In the genomic region with DNA sequence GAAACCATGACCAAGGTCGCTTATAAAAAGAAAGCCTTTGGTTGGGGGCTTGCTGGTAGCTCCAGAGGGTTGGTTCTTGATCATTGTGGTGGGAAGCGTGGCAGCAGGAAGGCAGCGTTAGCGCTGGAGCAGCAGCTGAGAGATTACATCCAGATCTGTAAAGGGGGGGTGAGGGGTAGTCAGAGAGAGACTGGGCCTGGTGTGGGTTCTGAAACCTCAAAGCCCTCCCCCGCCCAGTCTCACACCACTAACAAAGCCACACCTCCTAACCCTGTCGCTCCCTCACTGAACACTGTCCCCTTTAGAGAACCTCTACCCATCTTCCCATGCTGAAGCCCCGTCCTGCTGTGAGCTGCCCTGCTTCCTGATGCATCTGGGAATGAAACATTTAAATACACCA, we compare ENCODE assay signal across 24 mouse cellular contexts. TPM values are rescaled to one million over a fixed set of nuclear protein-coding genes. Genes with fewer than 3 reads are reported as not detected.
A peak's percentile ranks its signal among the peaks of the same experiment; 100 is the strongest.
DNase-seq lines count a peak whose midpoint lies in the region; ATAC-seq lines count a peak whose summit lies in the region.
"Had no signal": no experiment of that assay in that cellular context is flagged by ENCODE, and none has a peak within 500 bp of the region (broad histone marks: within the 10 kb centered on the region; RNA-seq: fewer than 3 reads in every experiment).

No protein-coding gene starts in this region.

- no peak for ATAC-seq in liver, embryonic 12.5 days
- ATAC-seq in liver, embryonic 11.5 days (replicated peaks; ENCODE audit: low FRiP score), result no peak
- no peak for ATAC-seq in embryonic facial prominence, embryonic 14.5 days (ENCODE audit: low read depth)
- ATAC-seq: forebrain, embryonic 14.5 days; hindbrain, embryonic 16.5 days; intestine, embryonic 16.5 days had no signal

- H3K27me3 ChIP-seq in liver, embryonic 12.5 days (replicated peaks), result no peaks in the 10 kb centered on the region
- H3K27me3 ChIP-seq in liver, embryonic 11.5 days (replicated peaks; ENCODE audit: control insufficient read depth, insufficient read depth, low read length), result no peaks in the 10 kb centered on the region
- no peaks in the 10 kb centered on the region for H3K27me3 ChIP-seq in embryonic facial prominence, embryonic 14.5 days (replicated peaks; ENCODE audit: control insufficient read depth, insufficient read depth, low read length)
- H3K27me3 ChIP-seq: embryonic facial prominence, embryonic 15.5 days; limb, embryonic 15.5 days had no signal

- H3K36me3 ChIP-seq in liver, embryonic 12.5 days, result peaks cover 30% of the 10 kb centered on the region
- H3K36me3 ChIP-seq in liver, embryonic 11.5 days (ENCODE audit: control insufficient read depth, insufficient read depth, low read length), result no peaks in the 10 kb centered on the region
- peaks cover 15% of the 10 kb centered on the region; the same call in 1 of the 2 replicates for H3K36me3 ChIP-seq in embryonic facial prominence, embryonic 14.5 days (ENCODE audit: control insufficient read depth, insufficient read depth, low read length)

- H3K4me1 ChIP-seq in liver, embryonic 12.5 days, result peaks cover 39% of the 10 kb centered on the region
- peaks cover 13% of the 10 kb centered on the region for H3K4me1 ChIP-seq in liver, embryonic 11.5 days (replicated peaks; ENCODE audit: control insufficient read depth, insufficient read depth, low read length)
- H3K4me1 ChIP-seq in embryonic facial prominence, embryonic 14.5 days (ENCODE audit: control insufficient read depth, insufficient read depth, low read length), result peaks cover 13% of the 10 kb centered on the region; the same call in 1 of the 2 replicates

- DNase-seq in liver, embryonic 11.5 days (ENCODE audit: low spot score), result no peak
- peak; percentile 31 for DNase-seq in CD4-positive helper T cell, adult 2 months (ENCODE audit: low read depth, low spot score)
- peak; percentile 8 for DNase-seq in embryonic facial prominence, embryonic 14.5 days (ENCODE audit: low spot score)
- peak; percentile 79 for DNase-seq in retina, postnatal 1 day
- no peak for DNase-seq in spleen, postnatal 14 days (ENCODE audit: low spot score in 2 of 2)
- no peak for DNase-seq in gastrocnemius, postnatal 36 days
- DNase-seq: adrenal gland, postnatal 10 days; B cell, adult 2 months; cerebellum, adult 18-20 months; cerebellum, postnatal 14 days; heart, postnatal 4 days; kidney, adult 9 months; layer of hippocampus, postnatal 36 days; lung, adult 18-20 months; lung, postnatal 14 days; right cerebral cortex, adult 18-20 months had no signal

- intact Hi-C loops in gastrocnemius, postnatal 36 days (cut with DNase I), result no loop called here

- H3K27ac ChIP-seq in liver, embryonic 12.5 days, result no peak overlapping the region
- H3K27ac ChIP-seq in liver, embryonic 11.5 days (ENCODE audit: low read depth, low read length), result no peak overlapping the region
- H3K27ac ChIP-seq in embryonic facial prominence, embryonic 14.5 days (replicated peaks; ENCODE audit: low read depth, low read length), result no peak overlapping the region
- H3K27ac ChIP-seq: embryonic facial prominence, embryonic 15.5 days; heart, embryonic 10.5 days; layer of hippocampus, adult 2 months; limb, embryonic 15.5 days had no signal

- WGBS in liver, embryonic 12.5 days (ENCODE audit: insufficient replicate concordance), result 32% methylated on average over 7 of the region's 7 CpGs
- 39% methylated on average over 7 of the region's 7 CpGs for WGBS in liver, embryonic 11.5 days
- 53% methylated on average over 7 of the region's 7 CpGs for WGBS in embryonic facial prominence, embryonic 14.5 days

- H3K4me2 ChIP-seq in liver, embryonic 12.5 days, result no peak overlapping the region
- H3K4me2 ChIP-seq in liver, embryonic 11.5 days, result no peak overlapping the region
- H3K4me2 ChIP-seq in embryonic facial prominence, embryonic 14.5 days (ENCODE audit: low read depth, low read length), result no peak overlapping the region
- H3K4me2 ChIP-seq: embryonic facial prominence, embryonic 15.5 days; limb, embryonic 15.5 days had no signal

- H3K9ac ChIP-seq in liver, embryonic 12.5 days, result 0 out of 2 replicates have a peak overlapping the region, but pooled peaks have one; percentile 14
- H3K9ac ChIP-seq in liver, embryonic 11.5 days (ENCODE audit: low read depth, low read length), result no peak overlapping the region
- H3K9ac ChIP-seq in embryonic facial prominence, embryonic 14.5 days (ENCODE audit: low read depth, low read length), result no peak overlapping the region
- H3K9ac ChIP-seq: embryonic facial prominence, embryonic 15.5 days; limb, embryonic 15.5 days had no signal

- no peaks in the 10 kb centered on the region for H3K9me3 ChIP-seq in liver, embryonic 12.5 days (replicated peaks)
- no peaks in the 10 kb centered on the region for H3K9me3 ChIP-seq in liver, embryonic 11.5 days (ENCODE audit: control insufficient read depth, low read length)
- H3K9me3 ChIP-seq in embryonic facial prominence, embryonic 14.5 days (ENCODE audit: control insufficient read depth, low read length), result no peaks in the 10 kb centered on the region
- H3K9me3 ChIP-seq: embryonic facial prominence, embryonic 15.5 days; heart, embryonic 10.5 days; limb, embryonic 15.5 days had no signal

- no peak overlapping the region for H3K4me3 ChIP-seq in liver, embryonic 12.5 days
- no peak overlapping the region for H3K4me3 ChIP-seq in liver, embryonic 11.5 days (ENCODE audit: low read depth, low read length)
- H3K4me3 ChIP-seq in embryonic facial prominence, embryonic 14.5 days (ENCODE audit: low read depth, low read length), result no peak overlapping the region
- H3K4me3 ChIP-seq: embryonic facial prominence, embryonic 15.5 days; heart, embryonic 10.5 days; layer of hippocampus, adult 2 months; limb, embryonic 15.5 days had no signal

RNA-seq across cellular contexts. Expression of a gene that starts 2.9 kb away (rescaled TPM):
- polyA plus RNA-seq in liver, embryonic 12.5 days (2016; fragmentation: Nextera tagmentation; extraction: Ambion mirVana), result 12.2 TPM in 2 replicates
- polyA plus RNA-seq in liver, embryonic 11.5 days (2014; fragmentation: Nextera tagmentation; extraction: Ambion mirVana), result 17.1 and 17.5 TPM in 2 replicates
- polyA plus RNA-seq in embryonic facial prominence, embryonic 14.5 days (2014; fragmentation: Nextera tagmentation; extraction: Ambion mirVana), result 29.6 and 30.2 TPM in 2 replicates
- total RNA-seq in gastrocnemius, postnatal 36 days (2021), result 10 to 100 TPM; 10.2 to 17.0 TPM

RNA-seq across cellular contexts. Expression of a gene that starts 16.4 kb away (rescaled TPM):
- polyA plus RNA-seq in liver, embryonic 12.5 days (2016; fragmentation: Nextera tagmentation; extraction: Ambion mirVana), result 96.9 and 99.4 TPM in 2 replicates
- 99.7 and 101 TPM in 2 replicates for polyA plus RNA-seq in liver, embryonic 11.5 days (2014; fragmentation: Nextera tagmentation; extraction: Ambion mirVana)
- polyA plus RNA-seq in embryonic facial prominence, embryonic 14.5 days (2014; fragmentation: Nextera tagmentation; extraction: Ambion mirVana), result 99.2 and 123 TPM in 2 replicates
- total RNA-seq in gastrocnemius, postnatal 36 days (2021), result 1 to 10 TPM; 9.2 to 9.8 TPM

Comparison
In these comparisons a context has a peak if more than half of its experiments do, and no peak if none do; other contexts are left out.
1. DNase-seq: peak in CD4-positive helper T cell, adult 2 months (single experiment), embryonic facial prominence, embryonic 14.5 days (single experiment) and retina, postnatal 1 day (single experiment); none in liver, embryonic 11.5 days (single experiment), spleen, postnatal 14 days (0 of 2) and gastrocnemius, postnatal 36 days (0 of 2).